Mouse (Mus musculus) lung, adult 2 months (tissue): ENCODE measurements at regions not wholly inside any gene's neighbourhood (a gene's known extent, or its start where the extent isn't known, plus 50 kb on each side); places are given as distances from the start of the nearest gene placed in this dataset.

Experiments
- DNase-seq: peaks from one replicate; pipeline ENCODE4 v3.0.0; 2022
- H3K4me1 ChIP-seq: fragments of 200-500 bp; 2 replicates; pipeline ENCODE4 v1.6.1; 2011; ENCODE audit warnings: low read length; ENCODE audit not compliant: control insufficient read depth, insufficient read depth
- H3K4me3 ChIP-seq: fragments of 200-500 bp; replicated peaks from 2 replicates; pipeline ENCODE3; 2011; ENCODE audit warnings: low read depth, mild to moderate bottlenecking, control low read depth, low read length; ENCODE audit errors: extremely low read depth
- CTCF ChIP-seq: fragments of 200-500 bp; IDR thresholded peaks from 2 replicates; pipeline ENCODE4 v1.5.1; 2011; ENCODE audit warnings: mild to moderate bottlenecking, low read length, control low read depth; ENCODE audit not compliant: insufficient read depth
- POLR2A ChIP-seq: fragments of 200-500 bp; IDR thresholded peaks from 2 replicates; pipeline ENCODE4 v1.6.1; 2011; ENCODE audit warnings: low read depth, mild to moderate bottlenecking, control low read depth, low read length, borderline replicate concordance; ENCODE audit errors: extremely low read depth
- WGBS: fragments of 180-500 bp; shearing (Covaris S2); methylation state at CpG from one replicate; pipeline ENCODE4 v1.1.7; 2018; 5-methylcytosine and 5-hydroxymethylcytosine counted together

GRCm38 (mm10) chr5:51234004-51234355, 333.5 kb downstream of the Ppargc1a start:
- TF ChIP-seq CTCF (no peak), POLR2A (no peak)
- WGBS = 86% methylated on average over 2 of the region's 2 CpGs
- DNase-seq = no peak
- Histone ChIP-seq H3K4me1 (no peaks in the 10 kb centered on the region), H3K4me3 (no peak overlapping the region)

DNA sequence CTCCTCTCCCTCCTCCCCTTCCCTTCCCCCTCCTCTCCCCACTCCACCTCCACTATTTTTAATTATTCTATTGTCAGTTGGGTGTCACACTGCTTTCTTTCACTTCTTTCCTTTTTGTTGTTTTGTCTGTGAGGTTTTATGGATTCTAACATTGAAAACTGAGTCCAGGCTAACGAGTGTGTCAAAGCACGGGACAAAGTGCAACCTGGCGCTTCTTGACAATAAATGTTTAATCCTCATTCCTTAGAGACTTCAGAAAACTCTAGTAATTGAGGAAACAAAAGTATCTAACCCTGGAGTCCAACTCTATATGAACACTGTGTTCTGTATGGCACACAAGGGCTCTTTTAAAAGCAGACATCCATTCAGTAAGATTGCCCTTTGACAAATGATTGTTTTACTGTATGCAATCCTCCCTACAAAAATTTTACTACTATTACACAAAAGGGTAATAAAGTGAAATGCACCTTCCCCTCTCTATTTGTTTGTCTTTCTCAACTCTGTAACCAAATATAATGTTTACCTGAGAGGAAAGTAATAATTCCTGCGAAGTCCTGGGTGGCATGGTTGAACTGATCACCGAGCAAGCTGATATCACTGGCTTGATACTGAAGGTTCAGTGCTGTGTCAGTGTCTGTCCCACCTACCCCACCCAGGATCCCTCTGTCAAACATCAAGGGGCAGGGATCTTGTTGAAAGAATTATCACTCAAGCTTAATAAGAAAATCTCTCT, 334.1 kb downstream of the Ppargc1a start:
- TF ChIP-seq POLR2A = no peak
- no peak for TF ChIP-seq CTCF
- no peak overlapping the region for H3K4me3 ChIP-seq

GRCm38 (mm10) chr5:51229806-51230205, 337.7 kb downstream of the Ppargc1a start:
- WGBS = 93% methylated on average over 2 of the region's 2 CpGs
- H3K4me1 ChIP-seq = no peaks in the 10 kb centered on the region
- no peak overlapping the region for H3K4me3 ChIP-seq
- TF ChIP-seq POLR2A (no peak), CTCF (no peak)
- no peak for DNase-seq

More for the DNA sequence above, 334.1 kb downstream of the Ppargc1a start:
- WGBS = 69% methylated on average over 5 of the region's 5 CpGs
- DNase-seq = no peak
- no peaks in the 10 kb centered on the region for H3K4me1 ChIP-seq

- TF ChIP-seq CTCF (no peak), POLR2A (no peak)
- 78% methylated on average over 3 of the region's 3 CpGs for WGBS
- H3K4me3 ChIP-seq = no peak overlapping the region
- no peak for DNase-seq
- no peaks in the 10 kb centered on the region for H3K4me1 ChIP-seq
Observed at GRCm38 (mm10) chr5:51227996-51228395, 339.5 kb downstream of the Ppargc1a start.

DNA sequence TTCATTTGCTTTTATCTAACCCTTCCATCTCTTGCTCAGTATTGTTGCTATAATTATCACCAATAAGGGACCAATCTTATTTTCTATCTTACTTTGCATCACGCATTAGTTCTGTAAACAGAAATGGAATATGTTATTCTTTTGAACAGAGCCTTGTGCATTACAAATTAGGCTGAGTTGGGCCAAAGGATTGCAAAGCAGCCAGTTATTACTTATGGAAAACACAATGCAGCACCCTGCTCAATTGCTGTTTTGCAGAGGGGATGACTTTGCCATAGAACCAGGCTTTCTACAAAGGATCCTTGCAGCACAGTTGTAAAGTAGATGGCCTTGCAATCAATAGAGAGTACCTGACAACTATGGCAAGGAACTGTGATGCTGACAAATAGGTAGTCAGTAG, 364.3 kb downstream of the Ppargc1a start:
- no peak for TF ChIP-seq CTCF
- no peak for TF ChIP-seq POLR2A
- DNase-seq = no peak
- H3K4me1 ChIP-seq = no peaks in the 10 kb centered on the region
- 67% methylated on average over 1 of the region's 1 CpGs for WGBS
- H3K4me3 ChIP-seq = no peak overlapping the region

DNA sequence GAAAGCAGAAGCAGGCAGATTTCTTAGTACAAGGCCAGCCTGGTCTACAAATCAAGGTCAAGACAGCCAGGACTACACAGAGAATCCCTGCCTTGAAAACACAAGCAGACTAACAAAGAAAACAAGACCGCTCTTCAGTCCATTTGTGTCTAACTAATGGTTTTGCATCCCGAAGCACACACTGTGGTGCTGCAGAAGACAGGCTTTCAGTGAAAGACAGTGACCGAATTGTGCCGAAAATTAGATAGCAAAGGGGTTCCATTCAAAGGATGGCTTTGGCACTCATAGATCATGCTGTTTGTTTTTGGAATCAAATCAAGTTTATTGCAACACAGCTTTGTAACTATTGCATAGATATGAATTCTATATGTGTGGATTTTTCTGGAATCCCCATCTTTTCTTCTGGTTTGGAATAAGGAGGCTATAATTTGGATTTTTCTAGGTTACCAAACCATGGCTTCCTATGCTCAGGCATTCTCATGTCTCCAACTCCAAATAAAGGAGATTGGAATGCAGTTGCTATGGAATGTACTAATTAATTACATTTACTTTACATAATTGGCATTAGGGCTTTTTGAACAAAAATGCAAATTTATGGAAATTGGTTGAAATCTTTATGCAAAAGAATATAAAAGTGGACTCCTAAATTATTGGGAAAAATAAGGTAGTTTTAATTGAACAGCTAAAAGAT, 364.9 kb downstream of the Ppargc1a start:
- DNase-seq = no peak
- TF ChIP-seq POLR2A (no peak), CTCF (no peak)
- no peak overlapping the region for H3K4me3 ChIP-seq
- 75% methylated on average over 4 of the region's 4 CpGs for WGBS
- no peaks in the 10 kb centered on the region for H3K4me1 ChIP-seq

DNA sequence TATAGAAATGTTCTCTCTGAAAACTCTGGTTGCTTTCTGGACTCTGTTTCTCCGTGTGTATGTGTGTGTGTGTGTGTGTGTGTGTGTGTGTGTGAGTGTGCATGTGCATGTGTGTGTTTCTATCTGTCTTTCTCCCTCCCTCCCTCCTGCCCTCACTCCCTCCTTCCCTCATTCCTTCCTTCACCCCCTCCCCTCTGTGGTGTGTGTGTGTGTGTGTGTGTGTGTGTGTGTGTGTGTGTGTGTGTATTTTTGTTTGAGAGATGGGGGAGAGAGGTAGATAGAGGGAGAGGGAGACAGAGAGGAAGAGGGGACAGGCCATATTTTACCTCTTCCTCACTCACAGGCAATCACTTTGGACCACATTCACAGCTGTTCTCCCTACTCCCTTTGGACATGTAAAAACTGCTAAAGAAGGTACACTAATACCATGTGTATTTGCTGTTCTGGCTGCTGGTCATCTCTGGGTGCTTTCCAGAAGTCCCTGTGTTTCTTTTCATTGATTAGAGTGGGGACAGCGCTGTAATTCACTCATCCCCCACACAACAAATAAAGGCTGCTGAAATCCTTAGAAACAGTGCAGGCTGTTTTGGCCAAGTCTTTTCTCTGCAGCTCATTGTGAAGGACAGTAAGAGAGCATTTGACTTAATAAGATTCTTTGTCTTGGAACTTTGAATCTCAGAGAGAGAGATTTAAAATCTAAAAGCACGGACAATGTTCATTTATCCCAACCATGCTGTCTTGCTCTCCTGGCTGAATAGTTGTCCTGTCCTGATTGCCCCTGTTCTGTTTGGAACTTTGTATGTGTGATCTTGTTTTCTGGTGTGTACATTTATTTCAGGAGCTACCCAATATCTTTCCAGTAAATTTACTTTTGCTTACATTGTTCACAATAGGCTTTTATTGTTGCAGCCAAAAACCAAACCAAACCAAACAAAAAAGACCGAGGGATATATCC, 370.9 kb downstream of the Ppargc1a start:
- 57% methylated on average over 4 of the region's 4 CpGs for WGBS
- H3K4me3 ChIP-seq = no peak overlapping the region
- H3K4me1 ChIP-seq = no peaks in the 10 kb centered on the region
- no peak for TF ChIP-seq POLR2A
- TF ChIP-seq CTCF = no peak
- DNase-seq = no peak

DNA sequence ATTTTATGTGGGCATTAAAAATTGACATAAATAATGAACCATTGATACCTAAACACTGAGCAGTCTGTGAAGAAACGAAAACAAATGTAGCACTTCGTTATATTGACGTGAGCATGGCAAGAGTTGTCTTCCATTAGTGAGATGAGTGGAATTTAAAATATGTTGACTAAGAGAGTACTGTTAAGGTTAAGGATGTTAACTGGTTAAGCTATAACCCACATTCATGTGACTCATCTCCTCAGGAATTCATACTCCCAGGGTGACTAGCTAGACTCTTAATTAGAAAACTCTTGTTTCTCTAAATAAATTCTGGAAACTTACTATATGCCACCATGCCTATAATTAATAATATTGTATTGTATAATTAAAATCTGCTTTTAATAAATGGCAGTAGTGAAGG, 376.9 kb downstream of the Ppargc1a start:
- no peak for TF ChIP-seq CTCF
- no peak for TF ChIP-seq POLR2A
- no peak overlapping the region for H3K4me3 ChIP-seq
- H3K4me1 ChIP-seq = no peaks in the 10 kb centered on the region
- no peak for DNase-seq
- 71% methylated on average over 3 of the region's 3 CpGs for WGBS

DNA sequence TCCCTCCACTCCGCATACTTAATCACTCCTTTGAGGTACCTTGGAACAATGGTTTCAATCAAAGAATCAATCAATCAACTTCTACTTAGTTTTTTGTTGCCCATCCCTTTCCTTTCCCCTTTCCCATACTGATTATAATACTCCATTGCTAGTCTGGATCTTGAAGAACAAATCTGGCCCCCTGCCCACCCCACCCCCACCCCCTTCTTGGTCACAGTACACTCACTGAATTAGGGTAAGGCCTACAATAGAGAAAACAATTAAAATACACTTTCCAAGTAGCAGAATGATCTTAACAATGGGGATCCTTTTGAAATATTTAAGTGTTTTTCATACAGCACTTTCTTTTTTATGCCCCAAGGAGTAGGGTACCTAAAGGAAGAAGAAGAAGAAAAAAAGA, 397.7 kb downstream of the Ppargc1a start:
- no peak overlapping the region for H3K4me3 ChIP-seq
- H3K4me1 ChIP-seq = no peaks in the 10 kb centered on the region
- no peak for DNase-seq
- 56% methylated on average over 1 of the region's 1 CpGs for WGBS
- no peak for TF ChIP-seq POLR2A
- no peak for TF ChIP-seq CTCF

GRCm38 (mm10) chr5:51168206-51168605, 399.3 kb downstream of the Ppargc1a start:
- no peaks in the 10 kb centered on the region for H3K4me1 ChIP-seq
- TF ChIP-seq CTCF (no peak), POLR2A (no peak)
- 32% methylated on average over 6 of the region's 6 CpGs for WGBS
- no peak for DNase-seq
- H3K4me3 ChIP-seq = no peak overlapping the region
